Mouse (Mus musculus) right cerebral cortex, postnatal 14 days (tissue): ENCODE results near the gene Aspdh.
A peak's percentile ranks its signal among the peaks of the same experiment; 100 is the strongest.

ENCODE experiments used
- DNase-seq: peaks from one replicate; pipeline ENCODE4 v3.0.0; 2022

The Aspdh gene

DNA sequence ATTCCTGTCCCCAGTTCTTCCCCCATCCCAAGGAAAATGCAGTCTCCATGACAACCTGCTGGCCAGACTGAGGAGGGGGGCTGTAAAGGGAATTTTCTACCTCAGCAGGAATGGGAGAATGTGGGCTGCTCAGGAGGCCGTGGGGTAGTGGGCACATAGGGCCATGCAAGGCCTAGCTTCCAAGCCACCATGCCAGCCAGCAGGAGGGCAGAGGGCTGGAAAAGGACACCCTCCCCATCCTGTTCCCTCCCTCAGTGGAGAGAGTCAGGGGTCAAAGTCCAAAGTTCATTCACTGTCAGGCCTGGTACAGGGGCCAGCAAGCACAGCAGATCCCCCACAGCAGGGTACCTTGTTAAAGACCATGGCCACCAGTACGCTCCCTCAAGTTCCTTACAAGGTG, at the start of gene Aspdh:
Aspdh (plus strand) TSS at position 281 of the 400 bp plus-strand sequence.
- DNase-seq = no peak

DNA sequence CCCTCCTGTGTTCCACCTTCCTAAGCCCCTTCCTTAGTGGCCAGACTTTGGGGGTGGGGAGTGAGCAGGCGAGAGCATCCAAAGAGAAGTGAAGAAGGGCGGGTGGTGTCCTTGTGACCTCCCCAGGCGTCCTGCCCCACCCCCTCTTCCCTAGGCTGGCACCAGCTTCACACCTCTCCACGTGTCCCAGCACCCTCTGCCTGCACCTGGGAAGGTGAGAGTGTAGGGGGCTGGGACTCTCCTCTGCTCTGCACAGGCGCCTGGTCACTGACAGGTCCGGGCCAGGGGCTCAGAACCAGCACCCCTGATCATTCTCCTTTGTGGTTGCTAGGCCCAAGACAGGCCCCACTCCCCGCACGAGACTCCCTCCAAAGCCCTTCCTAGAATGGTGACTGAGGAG, 37.5 kb upstream of the Aspdh start:
- DNase-seq = no peak

DNA sequence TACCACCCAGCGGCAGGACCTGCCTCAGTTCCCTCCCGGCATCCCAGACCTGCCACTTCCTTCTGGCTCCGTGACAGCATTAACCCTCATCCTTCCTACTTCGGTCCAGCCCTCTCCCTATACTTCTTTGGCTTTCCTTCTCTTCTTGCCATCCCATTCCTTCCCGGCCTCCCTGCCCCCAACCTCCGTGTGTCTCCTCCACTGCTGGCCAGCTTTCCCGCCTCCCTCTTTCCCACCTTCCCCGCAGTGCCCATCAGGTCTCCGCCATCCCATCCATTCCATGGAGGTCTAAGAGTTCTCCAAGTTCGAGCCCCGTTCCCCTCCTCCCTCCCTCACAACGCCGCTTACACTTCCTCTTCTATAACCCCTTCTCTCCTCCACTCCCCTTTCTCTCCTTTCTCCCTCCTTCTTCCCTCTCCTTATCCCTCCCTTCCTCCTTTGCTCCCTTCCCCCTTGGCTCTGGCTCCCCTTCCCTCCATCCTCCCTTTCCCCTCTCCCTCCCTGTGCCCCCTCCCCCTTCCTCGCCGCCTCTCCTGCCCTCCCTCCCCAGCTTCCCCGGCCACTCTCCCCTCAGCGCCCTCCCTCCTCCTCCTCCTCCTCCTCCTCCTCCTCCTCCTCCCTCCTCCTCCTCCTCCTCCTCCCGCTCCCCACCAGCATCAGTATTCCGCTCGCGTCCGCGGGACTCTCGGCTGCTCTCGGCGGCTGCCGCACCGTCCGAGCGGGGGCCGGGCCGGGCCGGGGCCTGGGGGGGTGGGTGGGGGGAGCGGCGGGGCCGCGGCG, 36.8 kb upstream of the Aspdh start:
- DNase-seq = peak; percentile 74

DNA sequence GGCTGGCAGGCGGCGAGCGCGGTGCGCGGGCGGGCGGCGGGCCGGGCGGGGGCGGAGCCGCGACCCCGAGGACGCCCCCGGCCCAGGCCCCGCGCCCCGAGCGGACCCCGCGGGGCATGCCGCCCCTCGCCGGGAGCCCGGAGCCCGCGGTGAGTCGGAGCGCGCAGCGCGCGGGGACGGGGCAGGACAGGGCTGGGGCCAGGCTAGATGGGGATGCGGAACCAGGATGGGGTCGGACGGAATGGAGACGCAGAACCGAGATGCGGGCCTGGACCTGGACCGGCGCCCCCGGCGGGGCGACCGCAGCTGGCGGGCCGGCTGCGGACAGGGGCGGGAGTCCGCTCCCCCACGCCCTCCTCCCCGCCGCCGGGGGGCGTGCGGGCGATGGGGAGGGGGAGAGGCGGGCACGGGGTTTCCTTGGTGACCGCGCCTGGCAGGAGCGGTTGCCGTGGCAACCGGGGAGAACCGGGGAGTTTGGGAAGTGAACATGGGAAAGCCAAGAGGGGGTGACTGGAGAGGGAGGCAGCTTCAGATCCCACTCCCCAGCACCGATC, 36.1 kb upstream of the Aspdh start, which contains the start of gene Lrrc4b:
Lrrc4b (plus strand) TSS at position 51 of the 554 bp plus-strand sequence.
- DNase-seq = peak; percentile 85

DNA sequence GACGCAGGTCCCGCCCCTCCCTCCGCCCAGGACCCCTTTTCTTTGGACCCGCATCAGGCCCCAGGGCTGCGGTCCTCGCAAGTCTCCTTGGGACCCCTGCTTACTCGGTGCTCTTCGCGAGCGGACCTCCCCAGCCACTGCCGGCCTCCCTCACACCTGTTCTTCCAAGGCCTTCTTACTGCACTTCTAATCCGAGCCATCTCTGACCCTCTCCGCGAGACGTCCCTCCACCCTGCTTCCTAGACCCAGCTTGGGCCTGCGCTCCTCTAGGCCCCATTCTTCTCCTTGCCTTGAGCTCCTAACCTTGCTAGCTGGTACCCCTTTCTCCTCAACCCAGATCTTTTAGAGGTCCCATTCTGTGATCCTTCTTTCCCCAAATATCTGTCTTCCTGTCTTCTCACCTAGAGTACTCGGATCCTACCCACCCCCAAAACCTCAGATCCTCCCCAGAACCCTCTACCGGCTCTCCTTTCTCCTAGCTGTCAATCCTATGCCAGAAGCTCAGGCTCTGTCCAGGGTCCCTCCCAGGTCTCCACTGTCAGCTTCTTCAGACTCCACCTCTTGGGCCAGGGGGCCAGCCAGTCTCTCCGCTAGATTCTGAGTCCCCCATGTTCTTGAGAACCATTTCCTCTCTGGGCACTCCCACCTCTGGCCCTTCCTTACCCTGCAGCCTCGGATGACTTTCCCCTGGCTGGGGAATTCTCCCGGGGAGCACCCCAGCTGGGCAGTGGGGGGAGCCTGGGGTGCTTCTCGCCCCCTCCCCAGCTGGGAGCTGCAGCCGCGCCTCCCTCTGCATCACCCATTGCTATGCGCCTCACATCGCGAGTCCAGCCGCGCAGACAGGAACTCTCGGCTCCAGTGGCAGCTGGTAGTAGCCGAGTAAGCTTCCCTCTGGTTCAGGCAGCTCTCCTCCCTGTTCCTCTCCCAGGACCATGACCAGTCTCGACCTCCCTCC, 35.4 kb upstream of the Aspdh start:
- peak; percentile 65 for DNase-seq

- no peak for DNase-seq
These were observed 32.6 kb upstream of the Aspdh start for GRCm38 (mm10) chr7:44432550-44432949.

GRCm38 (mm10) chr7:44433371-44433770, 31.8 kb upstream of the Aspdh start:
- DNase-seq = peak; percentile 56

- no peak for DNase-seq
These were observed 31.1 kb upstream of the Aspdh start for GRCm38 (mm10) chr7:44434089-44434488.

DNA sequence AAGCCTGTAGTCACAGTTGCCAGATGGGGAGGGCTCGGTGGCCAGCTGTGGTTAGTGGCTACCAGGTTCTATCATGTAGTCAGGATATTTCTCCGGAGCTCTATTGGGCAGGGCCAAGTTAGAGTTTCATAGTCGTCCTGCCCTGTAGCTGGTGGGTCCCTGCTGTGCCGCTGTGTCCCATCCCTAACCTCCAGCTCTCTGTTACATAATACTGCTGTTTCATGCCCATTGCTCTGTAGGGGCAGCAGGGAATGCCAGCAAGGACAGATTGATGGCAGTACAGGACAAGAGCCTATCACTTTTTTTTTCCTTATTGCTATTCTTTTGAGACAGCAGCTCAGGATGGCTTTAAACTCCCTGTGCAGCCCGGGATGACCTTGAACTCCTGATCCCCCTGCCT, 29.4 kb upstream of the Aspdh start:
- no peak for DNase-seq

DNA sequence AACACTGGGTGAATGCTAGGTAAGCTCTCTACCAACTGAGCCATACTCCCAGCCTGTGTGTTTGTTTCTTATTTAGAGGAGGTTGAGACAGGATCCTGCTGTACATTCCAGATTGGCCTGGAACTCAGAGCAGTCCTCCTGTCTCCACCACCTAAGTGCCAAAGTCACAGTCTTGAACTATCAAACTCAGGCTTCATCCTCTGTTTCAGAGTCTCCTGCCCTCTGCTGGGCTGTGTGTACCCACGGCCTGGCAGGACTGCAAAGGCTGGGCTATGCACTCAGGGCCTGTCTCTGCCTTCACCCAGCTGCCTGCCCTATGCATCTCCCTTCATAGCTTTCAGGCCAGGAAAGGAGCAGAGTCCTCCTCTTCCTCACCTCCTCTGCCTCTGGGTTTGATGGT, 28.9 kb upstream of the Aspdh start:
- DNase-seq = no peak

DNA sequence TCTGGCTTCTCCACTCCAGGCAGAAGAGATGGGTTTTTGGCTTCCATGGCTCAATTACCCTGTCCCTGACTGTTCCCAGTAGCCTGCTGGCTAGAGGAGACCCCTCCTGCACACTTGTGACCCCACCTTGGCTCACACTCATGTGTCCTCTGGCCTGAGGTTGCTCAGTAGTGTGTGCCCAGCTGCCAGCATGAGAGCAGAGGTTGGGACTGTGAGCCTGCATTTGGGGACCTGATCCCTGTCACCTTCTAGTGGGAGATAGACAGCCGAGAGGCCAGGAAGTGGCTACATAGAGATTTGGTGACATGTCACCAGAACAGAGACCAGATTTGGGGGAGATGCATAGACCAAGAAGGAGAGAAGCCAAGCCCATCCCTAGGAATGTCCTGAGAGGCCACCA, 28.0 kb upstream of the Aspdh start:
- DNase-seq = no peak

DNA sequence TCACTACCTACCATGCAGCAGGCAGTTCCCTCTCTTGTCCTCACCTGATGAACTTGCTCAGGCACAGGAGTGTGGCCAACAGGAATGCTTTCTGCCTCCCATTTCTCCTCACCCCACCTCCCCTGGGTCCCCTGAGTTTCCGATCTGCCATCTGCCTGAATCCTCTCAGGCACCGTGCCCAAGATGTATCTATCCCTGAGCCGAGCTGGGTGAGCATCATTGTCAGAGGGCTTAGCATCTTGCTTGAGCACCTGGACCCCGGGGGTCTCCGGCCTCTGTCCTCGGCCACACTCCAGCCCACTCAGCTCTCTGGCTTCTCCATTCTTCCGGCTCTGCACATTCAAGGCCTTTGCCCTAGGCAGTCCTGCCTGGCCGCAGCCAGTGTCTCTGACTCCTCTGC, 27.3 kb upstream of the Aspdh start:
- no peak for DNase-seq

DNA sequence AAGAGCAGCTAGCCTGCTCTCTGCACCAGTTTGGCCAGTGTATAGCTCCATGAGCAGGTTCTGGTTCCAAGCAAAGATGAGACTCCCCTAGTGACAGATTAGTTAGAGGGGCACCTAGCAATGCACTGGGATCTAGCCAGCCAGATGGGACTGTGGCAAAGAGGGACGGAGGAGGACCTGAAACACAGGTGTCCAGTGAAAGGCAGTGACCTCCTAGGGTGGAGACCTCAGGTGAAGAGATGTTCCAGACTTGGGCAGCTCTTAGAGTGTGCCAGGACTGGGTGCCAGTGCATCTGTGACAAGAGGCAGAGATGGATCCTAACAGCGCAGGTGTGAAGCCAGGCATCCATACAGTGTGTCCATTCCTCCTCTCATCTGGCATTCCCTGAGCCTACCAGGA, 25.5 kb upstream of the Aspdh start:
- no peak for DNase-seq

DNA sequence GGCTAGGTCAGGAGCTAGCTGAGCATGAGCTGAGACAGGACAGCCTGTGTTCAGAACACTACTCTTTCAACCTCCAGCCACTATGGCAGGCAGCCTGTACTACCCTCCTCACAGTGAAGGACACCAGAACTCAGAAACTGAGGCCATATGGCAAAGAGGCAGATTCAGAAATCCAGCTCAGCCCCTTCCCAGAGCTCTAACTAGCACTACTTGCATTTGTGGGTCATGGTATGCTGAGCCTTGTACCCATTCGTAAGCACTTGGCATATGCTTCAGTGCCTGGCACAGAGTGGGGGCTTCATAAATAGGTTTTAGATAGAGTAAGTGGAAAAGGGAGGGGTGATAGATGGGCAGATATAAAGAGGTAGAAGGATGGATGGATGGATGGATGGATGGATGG, 24.7 kb upstream of the Aspdh start:
- no peak for DNase-seq

GRCm38 (mm10) chr7:44441180-44441579, 24.0 kb upstream of the Aspdh start:
- DNase-seq = no peak

GRCm38 (mm10) chr7:44441648-44442109, 23.5 kb upstream of the Aspdh start:
- DNase-seq = peak; percentile 64

GRCm38 (mm10) chr7:44442407-44442821, 22.8 kb upstream of the Aspdh start:
- DNase-seq = peak; percentile 59

GRCm38 (mm10) chr7:44443268-44444173, 21.7 kb upstream of the Aspdh start:
- no peak for DNase-seq

DNA sequence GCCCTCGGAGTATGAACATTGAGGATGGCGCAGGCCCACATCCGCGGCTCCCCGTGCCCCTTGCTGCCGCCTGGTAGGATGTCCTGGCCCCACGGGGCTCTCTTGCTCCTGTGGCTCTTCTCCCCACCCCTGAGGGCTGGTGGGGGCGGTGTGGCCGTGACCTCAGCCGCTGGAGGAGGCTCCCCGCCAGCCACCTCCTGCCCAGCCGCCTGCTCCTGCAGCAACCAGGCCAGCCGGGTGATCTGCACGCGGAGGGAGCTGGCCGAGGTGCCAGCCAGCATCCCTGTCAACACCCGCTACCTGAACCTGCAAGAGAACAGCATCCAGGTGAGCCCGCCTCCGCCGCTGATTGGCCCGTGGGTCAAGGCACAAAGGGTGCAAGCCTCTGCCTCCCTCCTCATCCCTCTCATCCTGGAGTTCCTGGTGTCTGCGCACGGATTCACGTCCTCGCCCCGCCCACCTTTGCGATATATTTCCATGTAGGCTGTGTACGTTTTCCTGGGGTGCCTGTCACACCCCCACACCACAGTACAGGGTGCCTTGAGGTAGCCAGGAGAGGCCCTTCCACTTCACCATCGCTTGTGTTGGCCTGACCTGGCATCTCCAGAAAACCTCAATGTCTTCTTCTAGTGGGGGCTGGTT, 20.2 kb upstream of the Aspdh start:
- DNase-seq = no peak

DNA sequence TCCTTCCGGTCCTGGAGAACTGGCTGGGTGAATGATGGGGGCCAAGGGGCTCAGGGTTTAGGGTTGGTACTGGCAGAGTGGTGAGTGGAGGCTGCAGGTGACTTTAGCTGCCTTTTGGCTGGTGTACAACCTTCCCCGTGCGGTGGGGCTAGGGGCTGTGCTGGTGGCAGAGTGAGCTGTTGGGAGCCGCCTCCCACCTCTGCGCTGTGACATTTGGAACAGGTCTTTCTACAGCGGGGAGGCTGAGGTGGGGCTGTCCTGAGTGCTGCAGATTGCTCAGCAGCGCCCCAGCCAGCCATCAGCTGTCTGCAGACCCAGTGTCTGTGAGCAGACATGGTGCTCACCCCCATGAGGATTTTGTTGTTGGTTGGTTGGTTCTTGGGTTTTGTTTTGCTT, 19.7 kb upstream of the Aspdh start:
- no peak for DNase-seq

DNA sequence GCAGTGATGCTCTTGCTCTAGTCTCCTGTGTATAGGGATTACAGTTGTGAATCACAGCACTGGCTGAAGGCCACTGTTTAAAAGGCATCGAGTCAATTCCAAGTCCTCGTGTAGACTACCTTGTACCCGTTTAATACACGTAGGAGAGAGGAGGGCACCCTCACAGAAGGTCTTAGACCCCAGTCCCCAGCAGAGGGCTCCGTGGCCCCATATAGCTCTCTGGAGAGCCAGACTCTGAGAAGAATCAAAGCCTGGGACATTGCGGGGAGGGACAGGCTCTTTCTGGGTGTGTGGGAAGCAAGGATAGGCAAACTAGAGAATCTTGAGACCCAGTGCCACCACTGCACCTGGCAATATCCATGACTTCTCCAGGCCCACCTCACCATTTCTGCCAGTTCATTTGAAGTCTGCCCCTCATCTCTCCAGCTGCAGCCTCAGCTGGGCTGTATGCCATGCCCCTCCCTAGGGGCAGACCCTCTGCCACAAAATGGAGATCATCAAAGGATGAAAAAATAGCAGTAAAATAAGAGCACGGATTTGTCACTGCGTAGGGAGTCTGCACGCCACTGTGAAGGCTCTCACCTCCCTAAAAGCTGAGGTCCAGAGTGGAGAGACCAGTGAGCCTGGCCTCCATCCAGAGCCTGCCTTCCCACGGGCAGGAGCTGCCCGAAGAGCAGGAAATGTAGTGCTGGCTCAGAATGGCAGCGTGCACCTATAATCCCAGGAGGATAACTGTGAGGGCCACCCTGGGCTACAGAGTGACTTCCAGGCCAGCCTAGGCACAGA, 18.9 kb upstream of the Aspdh start:
- DNase-seq = no peak
